20 mouse cellular contexts compared by ENCODE assay signal in genomic region chr10:71252421-71252820, GRCm38 (mm10). TPM values are rescaled to one million over a fixed set of nuclear protein-coding genes. Genes with fewer than 3 reads are reported as not detected.
DNase-seq lines count a peak whose midpoint lies in the region; ATAC-seq and TF ChIP-seq lines count a peak whose summit lies in the region.
"Had no signal": no experiment of that assay in that cellular context is flagged by ENCODE, and none has a peak within 500 bp of the region (broad histone marks: within the 10 kb centered on the region; RNA-seq: fewer than 3 reads in every experiment).

No protein-coding gene starts in this region.

- no peaks in the 10 kb centered on the region for H3K79me2 ChIP-seq in liver, adult 2 months (ENCODE audit: control insufficient read depth, insufficient read depth, low read length)

- H3K9ac ChIP-seq in liver, adult 2 months (ENCODE audit: low read depth, low read length), result no peak overlapping the region
- no peak overlapping the region for H3K9ac ChIP-seq in liver, embryonic 12.5 days
- H3K9ac ChIP-seq: forebrain, embryonic 15.5 days; hindbrain, embryonic 15.5 days had no signal

- H3K27me3 ChIP-seq in cerebellum, adult 2 months (ENCODE audit: control insufficient read depth, insufficient read depth, low read length), result no peaks in the 10 kb centered on the region
- H3K27me3 ChIP-seq in liver, adult 2 months (ENCODE audit: control insufficient read depth, insufficient read depth, low read length), result no peaks in the 10 kb centered on the region
- no peaks in the 10 kb centered on the region for H3K27me3 ChIP-seq in liver, embryonic 12.5 days (replicated peaks)
- H3K27me3 ChIP-seq: forebrain, embryonic 15.5 days; hindbrain, embryonic 15.5 days; Patski had no signal

- no peak for ATAC-seq in liver, embryonic 12.5 days
- no peak for ATAC-seq in erythroblast, adult 5-6 weeks (replicated peaks; ENCODE audit: low FRiP score, poor library complexity, severe bottlenecking)
- ATAC-seq: activated CD4-positive, CD25-positive, alpha-beta regulatory T cell, adult 4 months; forebrain, embryonic 15.5 days; intestine, embryonic 16.5 days; Patski had no signal

- WGBS in cerebellum, adult 2 months, result 84% methylated on average over 5 of the region's 5 CpGs
- WGBS in liver, adult 2 months, result 41% methylated on average over 5 of the region's 5 CpGs
- 57% methylated on average over 5 of the region's 5 CpGs for WGBS in liver, embryonic 12.5 days (ENCODE audit: insufficient replicate concordance)

- no peak overlapping the region for H3K4me2 ChIP-seq in liver, embryonic 12.5 days
- H3K4me2 ChIP-seq: forebrain, embryonic 15.5 days; hindbrain, embryonic 15.5 days had no signal

- TF ChIP-seq POLR2A in cerebellum, adult 2 months (IDR thresholded peaks at IDR 0.05; ENCODE audit: borderline replicate concordance, insufficient read depth, low read length), result no peak
- no peak for TF ChIP-seq POLR2A in liver, adult 2 months (IDR thresholded peaks at IDR 0.05; ENCODE audit: extremely low read depth, insufficient read depth, low read length)

- DNase-seq in cerebellum, adult 2 months, result no peak
- DNase-seq in cerebellum, postnatal 36 days, result no peak
- DNase-seq in gastrocnemius, postnatal 10 days, result peak; percentile 12
- no peak for DNase-seq in gastrocnemius, postnatal 4 days (ENCODE audit: low spot score in 2 of 2)
- peak; percentile 82 for DNase-seq in liver, adult 2 months (ENCODE audit: extremely low read depth, low read depth, low spot score)
- DNase-seq: adrenal gland, postnatal 14 days; cerebellum, adult 11-12 months; cerebellum, adult 9-11 months; kidney, adult 2 months had no signal

- peak overlapping the region; percentile 53; the same call in 1 of the 2 replicates for H3K27ac ChIP-seq in cerebellum, adult 2 months (ENCODE audit: insufficient read depth, low read length)
- H3K27ac ChIP-seq in liver, adult 2 months (replicated peaks; ENCODE audit: insufficient read depth, low read depth, low read length), result 0 out of 2 replicates have a peak overlapping the region, but pooled peaks have one; percentile 48
- H3K27ac ChIP-seq in liver, embryonic 12.5 days, result no peak overlapping the region
- H3K27ac ChIP-seq: embryonic facial prominence, embryonic 10.5 days; forebrain, embryonic 10.5 days; forebrain, embryonic 15.5 days; hindbrain, embryonic 10.5 days; hindbrain, embryonic 15.5 days had no signal

- TF ChIP-seq CTCF in cerebellum, adult 2 months (IDR thresholded peaks at IDR 0.05; ENCODE audit: borderline replicate concordance, insufficient read depth, low read depth, low read length), result no peak
- TF ChIP-seq CTCF in liver, adult 2 months (IDR thresholded peaks at IDR 0.05; ENCODE audit: low read depth, low read length), result no peak

- no peaks in the 10 kb centered on the region for H3K9me3 ChIP-seq in liver, embryonic 12.5 days (replicated peaks)
- H3K9me3 ChIP-seq: embryonic facial prominence, embryonic 10.5 days; forebrain, embryonic 10.5 days; forebrain, embryonic 15.5 days; hindbrain, embryonic 10.5 days; hindbrain, embryonic 15.5 days had no signal

- H3K4me3 ChIP-seq in cerebellum, adult 2 months (replicated peaks; ENCODE audit: insufficient read depth, low read depth, low read length), result no peak overlapping the region
- H3K4me3 ChIP-seq in liver, adult 2 months (ENCODE audit: insufficient read depth, low read depth, low read length), result no peak overlapping the region
- no peak overlapping the region for H3K4me3 ChIP-seq in liver, embryonic 12.5 days
- H3K4me3 ChIP-seq: embryonic facial prominence, embryonic 10.5 days; erythroblast, embryonic 14.5 days; forebrain, embryonic 10.5 days; forebrain, embryonic 15.5 days; hindbrain, embryonic 10.5 days; hindbrain, embryonic 15.5 days had no signal

- peaks cover 13% of the 10 kb centered on the region; the same call in 1 of the 2 replicates for H3K4me1 ChIP-seq in cerebellum, adult 2 months (ENCODE audit: control insufficient read depth, insufficient read depth, low read length)
- peaks cover 5% of the 10 kb centered on the region; the same call in 1 of the 2 replicates for H3K4me1 ChIP-seq in liver, adult 2 months (ENCODE audit: control insufficient read depth, insufficient read depth, low read length)
- no peaks in the 10 kb centered on the region for H3K4me1 ChIP-seq in liver, embryonic 12.5 days
- H3K4me1 ChIP-seq: embryonic facial prominence, embryonic 10.5 days; forebrain, embryonic 10.5 days; forebrain, embryonic 15.5 days; hindbrain, embryonic 10.5 days; hindbrain, embryonic 15.5 days had no signal

- peaks cover 4% of the 10 kb centered on the region; the same call in 1 of the 2 replicates for H3K36me3 ChIP-seq in liver, adult 2 months (ENCODE audit: control insufficient read depth, insufficient read depth, low read length)
- 0 out of 2 replicates have a peak, but pooled peaks cover 5% of the 10 kb centered on the region for H3K36me3 ChIP-seq in liver, embryonic 12.5 days

RNA-seq across cellular contexts. Expression of gene Tfam, which starts 14.3 kb away (rescaled TPM):
- 23.0 and 27.2 TPM in 2 replicates for polyA plus RNA-seq in cerebellum, adult 2 months (2012; rRNA removed)
- 10 to 100 TPM; 48.1 to 53.0 TPM for total RNA-seq in gastrocnemius, postnatal 10 days (2021)
- 10 to 100 TPM; 56.9 to 57.7 TPM for total RNA-seq in gastrocnemius, postnatal 4 days (2021)
- 18.5 and 19.6 TPM in 2 replicates for total RNA-seq in liver, adult 2 months (2014; rRNA removed)
- 10.4 and 11.6 TPM in 2 replicates for polyA plus RNA-seq in liver, adult 2 months (2012; rRNA removed)
- 51.0 and 59.5 TPM in 2 replicates for polyA plus RNA-seq in liver, embryonic 12.5 days (2016; fragmentation: Nextera tagmentation; extraction: Ambion mirVana)
- total RNA-seq in erythroblast, adult 5-6 weeks (2015; ENCODE audit: low replicate concordance), result 4.0 and 8.4 TPM in 2 replicates
- total RNA-seq in erythroblast, adult 5-6 weeks (2017; ENCODE audit: low replicate concordance), result 17.6 and 46.9 TPM in 2 replicates

RNA-seq across cellular contexts. Expression of gene Ube2d1, which starts 32.6 kb away (rescaled TPM):
- polyA plus RNA-seq in cerebellum, adult 2 months (2012; rRNA removed), result 123 and 127 TPM in 2 replicates
- 100 to 1,000 TPM; 141 to 158 TPM for total RNA-seq in gastrocnemius, postnatal 10 days (2021)
- 10 to 100 TPM; 71.0 to 88.4 TPM for total RNA-seq in gastrocnemius, postnatal 4 days (2021)
- total RNA-seq in liver, adult 2 months (2014; rRNA removed), result 5.3 and 6.2 TPM in 2 replicates
- polyA plus RNA-seq in liver, adult 2 months (2012; rRNA removed), result 8.0 and 9.5 TPM in 2 replicates
- 12.0 and 12.5 TPM in 2 replicates for polyA plus RNA-seq in liver, embryonic 12.5 days (2016; fragmentation: Nextera tagmentation; extraction: Ambion mirVana)
- 9.0 and 21.1 TPM in 2 replicates for total RNA-seq in erythroblast, adult 5-6 weeks (2015; ENCODE audit: low replicate concordance)
- 2.6 and 6.4 TPM in 2 replicates for total RNA-seq in erythroblast, adult 5-6 weeks (2017; ENCODE audit: low replicate concordance)
- polyA plus RNA-seq: erythroblast, embryonic 14.5 days had no signal

Comparison
In these comparisons a context has a peak if more than half of its experiments do, and no peak if none do; other contexts are left out.
1. DNase-seq: peak in gastrocnemius, postnatal 10 days (single experiment) and liver, adult 2 months (single experiment); none in cerebellum, adult 2 months (0 of 2), cerebellum, postnatal 36 days (0 of 2) and gastrocnemius, postnatal 4 days (0 of 2).